Mouse (Mus musculus) midbrain, embryonic 16.5 days (tissue): Measurements from ENCODE around the gene Scd1. TPM values are rescaled to one million over a fixed set of nuclear protein-coding genes. Genes with fewer than 3 reads are reported as not detected.
A peak's percentile ranks its signal among the peaks of the same experiment; 100 is the strongest.

Source experiments
- ATAC-seq: fragments of 200-750 bp; cut with Nextera tagmentation; 2 replicates; pipeline ENCODE4 v1.8.0; 2017; ENCODE audit warnings: moderate TSS enrichment
- H3K27ac ChIP-seq: fragments of 300-500 bp; sonication (generic); 2 replicates; pipeline ENCODE4 v1.5.1; 2014; ENCODE audit warnings: mild to moderate bottlenecking, low read length, mixed read lengths
- H3K27me3 ChIP-seq: fragments of 300-500 bp; sonication (generic); 2 replicates; pipeline ENCODE4 v1.6.1; 2014; ENCODE audit warnings: low read depth, low read length, mixed read lengths; ENCODE audit not compliant: control insufficient read depth, insufficient read depth
- H3K36me3 ChIP-seq: fragments of 300-500 bp; sonication (generic); 2 replicates; pipeline ENCODE4 v1.6.1; 2014; ENCODE audit warnings: mild to moderate bottlenecking, low read length, moderate library complexity, mixed read lengths; ENCODE audit not compliant: control insufficient read depth, insufficient read depth
- H3K4me1 ChIP-seq: fragments of 300-500 bp; sonication (generic); 2 replicates; pipeline ENCODE4 v1.6.1; 2014; ENCODE audit warnings: mild to moderate bottlenecking, low read length, mixed read lengths; ENCODE audit not compliant: control insufficient read depth, insufficient read depth
- H3K4me2 ChIP-seq: fragments of 300-500 bp; sonication (generic); 2 replicates; pipeline ENCODE4 v1.6.1; 2014; ENCODE audit warnings: mild to moderate bottlenecking, low read length, mixed read lengths
- H3K4me3 ChIP-seq: fragments of 300-500 bp; sonication (generic); 2 replicates; pipeline ENCODE4 v1.5.1; 2014; ENCODE audit warnings: low read depth, mild to moderate bottlenecking, low read length, moderate library complexity, mixed read lengths
- H3K9ac ChIP-seq: fragments of 300-500 bp; sonication (generic); 2 replicates; pipeline ENCODE4 v1.6.1; 2014; ENCODE audit warnings: low read depth, low read length, mixed read lengths
- H3K9me3 ChIP-seq: fragments of 300-500 bp; sonication (generic); replicated peaks from 2 replicates; pipeline ENCODE4 v1.6.1; 2014; ENCODE audit warnings: mild to moderate bottlenecking, low read length, mixed read lengths; ENCODE audit not compliant: control insufficient read depth, poor library complexity, severe bottlenecking
- WGBS: fragments of 180-500 bp; shearing (Covaris S2); extraction: QIAGEN DNeasy Blood & Tissue Kit; methylation state at CpG from one replicate; pipeline ENCODE4 v1.1.7; 2014; 5-methylcytosine and 5-hydroxymethylcytosine counted together
- polyA plus RNA-seq: library from polyadenylated mRNA; unstranded; fragments of >200 nt; fragmentation: Nextera tagmentation; extraction: Ambion mirVana; gene quantifications from 2 replicates; pipeline ENCODE4 v1.2.1, GENCODE M21; 2015

Gene Scd1
- polyA plus RNA-seq, 1 experiment from 2014 or later: 8.9 TPM

DNA sequence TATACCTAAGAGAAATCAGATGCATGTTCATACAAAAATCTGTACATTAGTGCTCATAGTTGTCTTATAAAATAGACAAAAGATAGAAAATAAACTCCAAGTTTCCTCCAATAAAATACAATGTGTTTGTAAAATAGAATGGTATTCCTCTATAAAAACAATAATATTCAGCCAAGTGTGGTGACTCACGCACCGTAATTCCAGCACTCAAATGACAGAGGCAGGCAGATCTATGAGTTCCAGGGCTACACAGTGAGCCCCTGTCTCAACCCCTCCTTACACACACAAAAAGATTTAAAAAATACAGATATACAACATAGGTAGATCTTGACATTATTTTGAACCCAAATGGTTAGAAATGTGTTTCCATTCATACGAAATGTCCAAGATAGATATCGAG lies 15.8 kb downstream of the Scd1 start:
- Histone ChIP-seq H3K4me1 (peaks cover 12% of the 10 kb centered on the region; the same call in 1 of the 2 replicates), H3K9me3 (no peaks in the 10 kb centered on the region), H3K36me3 (peaks cover 5% of the 10 kb centered on the region; the same call in 1 of the 2 replicates), H3K27ac (no peak overlapping the region), H3K4me2 (no peak overlapping the region), H3K4me3 (no peak overlapping the region), H3K27me3 (no peaks in the 10 kb centered on the region), H3K9ac (no peak overlapping the region)
- no peak for ATAC-seq
- 95% methylated on average over 4 of the region's 4 CpGs for whole genome bisulfite sequencing

- no peaks in the 10 kb centered on the region for H3K27me3 ChIP-seq
- H3K4me1 ChIP-seq: peaks cover 12% of the 10 kb centered on the region; the same call in 1 of the 2 replicates
- H3K27ac ChIP-seq: no peak overlapping the region
- no peaks in the 10 kb centered on the region for H3K36me3 ChIP-seq
- 26% methylated on average over 1 of the region's 1 CpGs for WGBS
- no peak for ATAC-seq
- H3K4me2 ChIP-seq: 0 out of 2 replicates have a peak overlapping the region, but pooled peaks have one; percentile 77
- no peaks in the 10 kb centered on the region for H3K9me3 ChIP-seq
- H3K9ac ChIP-seq: no peak overlapping the region
- H3K4me3 ChIP-seq: no peak overlapping the region
Measured at GRCm38 (mm10) chr19:44389507-44389906, 18.2 kb downstream of the Scd1 start.

GRCm38 (mm10) chr19:44388475-44389428 lies 18.9 kb downstream of the Scd1 start:
- Histone ChIP-seq H3K4me3 (peak overlapping the region; percentile 52), H3K36me3 (no peaks in the 10 kb centered on the region), H3K27me3 (no peaks in the 10 kb centered on the region), H3K4me2 (peak overlapping the region; percentile 77), H3K9me3 (no peaks in the 10 kb centered on the region), H3K27ac (peak overlapping the region; percentile 68), H3K4me1 (peaks cover 12% of the 10 kb centered on the region; the same call in 1 of the 2 replicates), H3K9ac (peak overlapping the region; percentile 70)
- WGBS: 3% methylated on average over 41 of the region's 41 CpGs
- peak; percentile 96 for ATAC-seq

GRCm38 (mm10) chr19:44387746-44388474 lies 19.8 kb downstream of the Scd1 start:
- H3K4me2 ChIP-seq: peak overlapping the region; percentile 77
- H3K9ac ChIP-seq: peak overlapping the region; percentile 70; the same call in 1 of the 2 replicates
- no peaks in the 10 kb centered on the region for H3K36me3 ChIP-seq
- no peak; the same call in 1 of the 2 replicates for ATAC-seq
- peak overlapping the region; percentile 52 for H3K4me3 ChIP-seq
- peak overlapping the region; percentile 68 for H3K27ac ChIP-seq
- 32% methylated on average over 19 of the region's 19 CpGs for WGBS
- H3K27me3 ChIP-seq: no peaks in the 10 kb centered on the region
- no peaks in the 10 kb centered on the region for H3K9me3 ChIP-seq
- peaks cover 12% of the 10 kb centered on the region; the same call in 1 of the 2 replicates for H3K4me1 ChIP-seq

DNA sequence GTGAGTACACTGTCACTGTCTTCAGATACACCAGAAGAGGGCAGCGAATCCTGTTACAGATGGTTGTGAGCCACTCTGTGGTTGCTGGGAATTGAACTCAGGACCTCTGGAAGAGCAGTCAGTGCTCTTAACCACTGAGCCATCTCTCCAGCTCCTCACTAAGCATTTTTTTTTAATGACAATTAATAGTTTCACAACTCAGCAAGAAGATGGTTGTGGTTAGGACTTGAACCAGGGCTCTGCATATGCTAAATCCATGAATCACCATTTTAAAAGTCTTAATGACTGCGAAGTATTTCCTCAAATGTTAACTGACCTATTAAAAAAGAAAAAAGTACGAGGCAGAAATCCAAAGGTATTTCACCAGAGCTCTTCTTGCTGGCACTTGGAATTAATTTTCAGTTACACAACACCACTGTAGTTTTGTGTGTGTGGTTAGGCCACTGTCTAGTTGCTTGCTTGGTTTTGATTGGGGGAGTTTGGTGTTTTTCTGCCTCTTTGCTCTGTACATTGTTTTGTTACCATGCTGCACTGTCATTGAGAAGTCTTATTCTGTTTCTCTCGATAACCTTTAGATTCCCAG lies 20.5 kb downstream of the Scd1 start:
- Histone ChIP-seq H3K9me3 (no peaks in the 10 kb centered on the region), H3K4me3 (no peak overlapping the region), H3K27ac (no peak overlapping the region), H3K4me2 (no peak overlapping the region), H3K4me1 (peaks cover 12% of the 10 kb centered on the region; the same call in 1 of the 2 replicates), H3K27me3 (no peaks in the 10 kb centered on the region), H3K9ac (no peak overlapping the region), H3K36me3 (no peaks in the 10 kb centered on the region)
- no peak for ATAC-seq
- 95% methylated on average over 4 of the region's 4 CpGs for WGBS

DNA sequence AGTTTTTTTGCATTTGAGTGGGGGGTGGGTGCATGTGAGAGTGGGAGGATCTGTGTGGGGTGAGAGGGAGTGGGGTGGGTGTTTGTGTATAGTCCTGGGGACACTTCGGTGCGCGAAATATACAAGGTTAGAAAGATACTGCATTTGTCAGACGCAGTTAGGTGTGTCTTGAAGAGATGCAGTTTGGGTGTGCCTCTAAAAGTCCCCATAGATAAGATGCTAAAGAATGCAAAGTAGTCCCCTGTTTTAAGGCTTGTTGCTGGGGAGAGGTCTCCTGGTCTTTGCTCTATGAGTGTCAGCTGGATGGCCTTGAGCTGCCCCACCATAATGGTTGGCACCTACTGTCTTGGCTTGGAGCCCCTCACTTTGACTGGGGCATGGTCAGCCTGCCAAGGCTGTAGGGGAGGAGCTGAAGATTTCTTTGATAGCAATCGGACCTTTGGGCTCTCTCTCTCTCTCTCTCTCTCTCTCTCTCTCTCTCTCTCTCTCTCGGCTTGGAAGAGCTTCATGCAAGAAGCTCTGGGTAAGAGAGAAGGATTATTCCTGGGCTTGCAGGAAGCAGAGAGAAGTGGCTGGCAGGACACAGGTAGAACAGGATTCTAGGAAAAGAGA lies 21.7 kb downstream of the Scd1 start:
- no peak for ATAC-seq
- Histone ChIP-seq H3K27me3 (no peaks in the 10 kb centered on the region), H3K4me3 (no peak overlapping the region), H3K4me1 (peaks cover 12% of the 10 kb centered on the region; the same call in 1 of the 2 replicates), H3K36me3 (no peaks in the 10 kb centered on the region), H3K9me3 (no peaks in the 10 kb centered on the region), H3K27ac (no peak overlapping the region), H3K9ac (no peak overlapping the region), H3K4me2 (no peak overlapping the region)
- 80% methylated on average over 6 of the region's 6 CpGs for WGBS

DNA sequence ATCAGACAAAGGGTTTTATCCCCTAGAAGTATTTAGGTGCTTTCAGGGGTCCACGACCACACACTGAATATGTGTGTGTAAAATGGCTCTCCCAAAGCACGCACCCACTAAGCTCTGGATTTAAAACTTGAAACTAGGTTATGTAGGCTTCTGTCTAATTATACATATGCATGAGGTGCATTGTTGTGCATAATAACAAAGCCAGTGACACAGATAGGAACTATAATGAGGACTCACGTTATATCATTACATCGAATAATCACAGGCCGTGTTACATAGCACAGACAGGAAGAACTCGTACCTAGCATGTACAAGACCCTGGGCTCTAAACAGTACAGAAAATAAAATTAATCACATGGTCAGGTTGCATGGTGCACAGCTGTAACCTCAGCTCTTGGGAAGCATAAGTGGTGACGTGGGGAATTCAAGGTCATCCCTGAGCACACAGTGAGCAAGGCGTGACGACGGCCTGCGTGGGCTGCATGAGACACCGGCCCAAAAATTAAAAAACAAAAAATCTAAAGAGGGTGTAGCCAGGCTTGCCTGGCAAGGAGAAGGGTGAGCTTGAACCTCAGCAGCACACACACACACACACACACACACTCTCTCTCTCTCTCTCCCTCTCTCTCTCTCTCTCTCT lies 24.9 kb downstream of the Scd1 start:
- H3K27ac ChIP-seq: no peak overlapping the region
- no peak overlapping the region for H3K9ac ChIP-seq
- 68% methylated on average over 12 of the region's 12 CpGs for WGBS
- ATAC-seq: no peak
- no peak overlapping the region for H3K4me2 ChIP-seq
- no peak overlapping the region for H3K4me3 ChIP-seq
- no peaks in the 10 kb centered on the region for H3K4me1 ChIP-seq
- H3K27me3 ChIP-seq: no peaks in the 10 kb centered on the region
- no peaks in the 10 kb centered on the region for H3K36me3 ChIP-seq
- no peaks in the 10 kb centered on the region for H3K9me3 ChIP-seq

DNA sequence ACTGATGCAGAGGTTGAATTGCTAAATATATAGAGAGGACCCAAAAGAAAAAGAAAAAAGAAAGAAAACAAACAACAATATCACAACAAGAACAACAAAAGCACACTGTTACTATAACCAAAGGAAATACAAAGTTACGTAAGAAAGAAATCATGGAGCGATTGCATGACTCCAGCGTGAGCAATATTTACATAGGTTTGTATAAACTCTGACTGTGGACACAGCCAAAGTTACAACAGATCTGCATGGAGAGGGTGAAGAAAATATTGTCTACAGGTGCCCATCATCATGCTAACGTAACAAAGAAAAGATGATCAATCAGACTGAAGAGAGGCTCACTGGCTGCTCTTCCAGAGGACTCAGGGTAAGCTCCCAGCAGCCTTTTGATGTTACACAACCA lies 27.6 kb downstream of the Scd1 start:
- ATAC-seq: no peak
- no peak overlapping the region for H3K9ac ChIP-seq
- H3K27ac ChIP-seq: no peak overlapping the region
- no peaks in the 10 kb centered on the region for H3K9me3 ChIP-seq
- no peaks in the 10 kb centered on the region for H3K4me1 ChIP-seq
- no peak overlapping the region for H3K4me2 ChIP-seq
- no peaks in the 10 kb centered on the region for H3K36me3 ChIP-seq
- WGBS: 91% methylated on average over 4 of the region's 4 CpGs
- no peak overlapping the region for H3K4me3 ChIP-seq
- H3K27me3 ChIP-seq: no peaks in the 10 kb centered on the region
